9 mouse cellular contexts compared by ENCODE assay signal in the genomic region with DNA sequence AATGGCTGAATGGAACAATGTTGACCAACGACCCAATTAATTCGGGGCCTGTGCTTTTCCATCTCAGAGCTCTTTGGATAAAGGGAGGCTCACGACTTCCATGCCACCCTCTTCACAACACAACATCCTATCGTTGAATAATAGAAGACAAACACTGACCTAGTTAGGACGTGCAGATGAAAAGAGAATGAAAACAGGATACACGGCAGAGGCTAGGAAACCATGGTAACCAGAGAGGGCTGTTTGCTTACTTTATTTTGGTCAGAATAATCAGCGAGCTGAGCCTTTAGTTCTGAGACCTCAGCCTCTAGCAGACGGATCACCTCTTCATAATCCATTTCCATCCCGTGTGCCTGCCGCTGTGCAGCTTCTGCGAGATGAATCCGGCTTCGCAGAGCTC.
DNase-seq lines count a peak whose midpoint lies in the region; ATAC-seq and TF ChIP-seq lines count a peak whose summit lies in the region.
"Had no signal": no experiment of that assay in that cellular context is flagged by ENCODE, and none has a peak within 500 bp of the region (broad histone marks: within the 10 kb centered on the region; RNA-seq: fewer than 3 reads in every experiment).

No protein-coding gene starts in this region.

- no peak overlapping the region; the same call in 1 of the 2 replicates for H3K27ac ChIP-seq in lung, embryonic 14.5 days (ENCODE audit: low read depth)
- H3K27ac ChIP-seq in hindbrain, embryonic 13.5 days = 0 out of 2 replicates have a peak overlapping the region, but pooled peaks have one; percentile 10
- H3K27ac ChIP-seq in kidney, embryonic 14.5 days (ENCODE audit: low read depth, low read length) = no peak overlapping the region

- H3K9me3 ChIP-seq in lung, embryonic 14.5 days (ENCODE audit: low read depth, low read length) = no peaks in the 10 kb centered on the region
- no peaks in the 10 kb centered on the region for H3K9me3 ChIP-seq in hindbrain, embryonic 13.5 days
- H3K9me3 ChIP-seq in kidney, embryonic 14.5 days (ENCODE audit: control insufficient read depth, low read length) = no peaks in the 10 kb centered on the region

- 0 out of 2 replicates have a peak, but pooled peaks cover 10% of the 10 kb centered on the region for H3K36me3 ChIP-seq in lung, embryonic 14.5 days (ENCODE audit: insufficient read depth)
- peaks cover 7% of the 10 kb centered on the region for H3K36me3 ChIP-seq in hindbrain, embryonic 13.5 days
- H3K36me3 ChIP-seq in kidney, embryonic 14.5 days (ENCODE audit: control insufficient read depth, insufficient read depth, low read length) = no peaks in the 10 kb centered on the region

- no peaks in the 10 kb centered on the region for H3K27me3 ChIP-seq in lung, embryonic 14.5 days (ENCODE audit: insufficient read depth, low read length)
- peaks cover 36% of the 10 kb centered on the region for H3K27me3 ChIP-seq in hindbrain, embryonic 13.5 days
- no peaks in the 10 kb centered on the region for H3K27me3 ChIP-seq in kidney, embryonic 14.5 days (ENCODE audit: control insufficient read depth, insufficient read depth, low read length)

- H3K9ac ChIP-seq in lung, embryonic 14.5 days = no peak overlapping the region
- no peak overlapping the region for H3K9ac ChIP-seq in hindbrain, embryonic 13.5 days
- H3K9ac ChIP-seq in kidney, embryonic 14.5 days (ENCODE audit: low read depth, low read length) = no peak overlapping the region

- TF ChIP-seq POLR2A in lung, adult 2 months (IDR thresholded peaks at IDR 0.05; ENCODE audit: borderline replicate concordance, extremely low read depth, low read depth, low read length) = no peak

- no peak overlapping the region for H3K4me2 ChIP-seq in lung, embryonic 14.5 days
- H3K4me2 ChIP-seq in hindbrain, embryonic 13.5 days = peak overlapping the region; percentile 13; the same call in 1 of the 2 replicates
- H3K4me2 ChIP-seq in kidney, embryonic 14.5 days (replicated peaks; ENCODE audit: low read depth, low read length) = no peak overlapping the region

- ATAC-seq in lung, embryonic 14.5 days (ENCODE audit: insufficient read depth) = no peak
- 0 out of 2 replicates have a peak, but pooled peaks have one; percentile 24 for ATAC-seq in hindbrain, embryonic 13.5 days (ENCODE audit: low FRiP score)
- no peak for ATAC-seq in kidney, embryonic 14.5 days (ENCODE audit: low FRiP score, low TSS enrichment)

- no peak overlapping the region for H3K4me3 ChIP-seq in lung, embryonic 14.5 days (ENCODE audit: low read depth, low read length)
- H3K4me3 ChIP-seq in lung, adult 2 months (replicated peaks; ENCODE audit: extremely low read depth, low read depth, low read length) = no peak overlapping the region
- no peak overlapping the region for H3K4me3 ChIP-seq in hindbrain, embryonic 13.5 days
- no peak overlapping the region for H3K4me3 ChIP-seq in kidney, embryonic 14.5 days (ENCODE audit: low read length)

- no peaks in the 10 kb centered on the region for H3K4me1 ChIP-seq in lung, embryonic 14.5 days (ENCODE audit: insufficient read depth)
- H3K4me1 ChIP-seq in lung, adult 2 months (ENCODE audit: control insufficient read depth, insufficient read depth, low read length) = no peaks in the 10 kb centered on the region
- H3K4me1 ChIP-seq in hindbrain, embryonic 13.5 days (replicated peaks) = peaks cover 19% of the 10 kb centered on the region
- H3K4me1 ChIP-seq in kidney, embryonic 14.5 days (ENCODE audit: control insufficient read depth, insufficient read depth, low read length) = no peaks in the 10 kb centered on the region

- intact Hi-C loops in left cerebral cortex, postnatal 36 days (cut with DNase I) = loop anchor here (10.0 kb wide), 1 partner anchor 134 kb away; no protein-coding TSS in a partner anchor

- 42% methylated on average over 13 of the region's 13 CpGs for WGBS in lung, embryonic 14.5 days
- 59% methylated on average over 13 of the region's 13 CpGs for WGBS in lung, adult 2 months
- WGBS in hindbrain, embryonic 13.5 days = 15% methylated on average over 13 of the region's 13 CpGs
- WGBS in kidney, embryonic 14.5 days = 65% methylated on average over 13 of the region's 13 CpGs

- TF ChIP-seq CTCF in lung, embryonic 14.5 days (IDR thresholded peaks at IDR 0.05; ENCODE audit: low read depth) = no peak
- TF ChIP-seq CTCF in lung, adult 2 months (IDR thresholded peaks at IDR 0.05; ENCODE audit: insufficient read depth, low read length) = no peak

- peak; percentile 4 for DNase-seq in lung, embryonic 14.5 days
- DNase-seq in lung, adult 2 months = no peak
- DNase-seq in left cerebral cortex, postnatal 36 days (ENCODE audit: low spot score in 2 of 2) = peak; percentile 26 to 46
- DNase-seq in right cerebral cortex, postnatal 36 days (ENCODE audit: low spot score in 2 of 2) = peak; percentile 11 to 38
- DNase-seq in kidney, adult 18-20 months = no peak
- DNase-seq in spleen, postnatal 14 days (ENCODE audit: low spot score in 2 of 2) = no peak
- DNase-seq: adrenal gland, postnatal 36 days had no signal

Comparison
In these comparisons a context has a peak if more than half of its experiments do, and no peak if none do; other contexts are left out.
1. DNase-seq: peak in lung, embryonic 14.5 days (single experiment), left cerebral cortex, postnatal 36 days (2 of 2) and right cerebral cortex, postnatal 36 days (2 of 2); none in lung, adult 2 months (single experiment), kidney, adult 18-20 months (single experiment) and spleen, postnatal 14 days (0 of 2).